Mouse (Mus musculus): Measurements from ENCODE around the gene Acvr1b.
A peak's percentile ranks its signal among the peaks of the same experiment; 100 is the strongest.

The Acvr1b gene

GRCm38 (mm10) chr15:101197497-101198179, 23.8 kb downstream of the Acvr1b start:
- DNase-seq (ENCODE audit: low spot score): no peak

- peak; percentile 86 for DNase-seq (ENCODE audit: low spot score)
These were observed 24.4 kb downstream of the Acvr1b start for GRCm38 (mm10) chr15:101198218-101198617.

- DNase-seq (ENCODE audit: low spot score): no peak
These were observed 25.0 kb downstream of the Acvr1b start for GRCm38 (mm10) chr15:101198850-101199249.

- DNase-seq (ENCODE audit: low spot score): no peak
These were observed 27.0 kb downstream of the Acvr1b start for GRCm38 (mm10) chr15:101200777-101201295.

GRCm38 (mm10) chr15:101201414-101201813, 27.5 kb downstream of the Acvr1b start:
- no peak for DNase-seq (ENCODE audit: low spot score)

- no peak for DNase-seq (ENCODE audit: low spot score)
These were observed 29.8 kb downstream of the Acvr1b start for GRCm38 (mm10) chr15:101203673-101204072.

GRCm38 (mm10) chr15:101204781-101205180, 30.9 kb downstream of the Acvr1b start:
- no peak for DNase-seq (ENCODE audit: low spot score)

GRCm38 (mm10) chr15:101210228-101210627, 36.4 kb downstream of the Acvr1b start:
- DNase-seq (ENCODE audit: low spot score): peak; percentile 86

- DNase-seq (ENCODE audit: low spot score): no peak
These were observed 37.2 kb downstream of the Acvr1b start for GRCm38 (mm10) chr15:101210998-101211613.

- peak; percentile 80 for DNase-seq (ENCODE audit: low spot score)
These were observed 38.6 kb downstream of the Acvr1b start for GRCm38 (mm10) chr15:101212435-101212834.

GRCm38 (mm10) chr15:101215136-101215535, 41.3 kb downstream of the Acvr1b start:
- DNase-seq (ENCODE audit: low spot score): no peak

- DNase-seq (ENCODE audit: low spot score): no peak
These were observed 42.2 kb downstream of the Acvr1b start for GRCm38 (mm10) chr15:101216036-101216435.

- DNase-seq (ENCODE audit: low spot score): peak; percentile 46
These were observed 47.0 kb downstream of the Acvr1b start for GRCm38 (mm10) chr15:101220905-101221297.

- peak; percentile 96 for DNase-seq (ENCODE audit: low spot score)
These were observed 47.6 kb downstream of the Acvr1b start for GRCm38 (mm10) chr15:101221298-101222104.

GRCm38 (mm10) chr15:101222897-101223482, 49.1 kb downstream of the Acvr1b start:
- DNase-seq (ENCODE audit: low spot score): no peak

GRCm38 (mm10) chr15:101223596-101223995, 49.7 kb downstream of the Acvr1b start:
- no peak for DNase-seq (ENCODE audit: low spot score)

GRCm38 (mm10) chr15:101224006-101224906, 50.4 kb downstream of the Acvr1b start, which contains the start of gene Grasp:
Grasp (plus strand) TSS chr15:101224188.
- DNase-seq (ENCODE audit: low spot score): peak; percentile 90

- DNase-seq (ENCODE audit: low spot score): no peak
These were observed 51.1 kb downstream of the Acvr1b start for GRCm38 (mm10) chr15:101224977-101225376.

GRCm38 (mm10) chr15:101227971-101228370, 54.1 kb downstream of the Acvr1b start:
- peak; percentile 71 for DNase-seq (ENCODE audit: low spot score)

GRCm38 (mm10) chr15:101228866-101229590, 55.2 kb downstream of the Acvr1b start:
- no peak for DNase-seq (ENCODE audit: low spot score)
